Mouse (Mus musculus): ENCODE data around the gene Pdzk1.

Gene Pdzk1

DNA sequence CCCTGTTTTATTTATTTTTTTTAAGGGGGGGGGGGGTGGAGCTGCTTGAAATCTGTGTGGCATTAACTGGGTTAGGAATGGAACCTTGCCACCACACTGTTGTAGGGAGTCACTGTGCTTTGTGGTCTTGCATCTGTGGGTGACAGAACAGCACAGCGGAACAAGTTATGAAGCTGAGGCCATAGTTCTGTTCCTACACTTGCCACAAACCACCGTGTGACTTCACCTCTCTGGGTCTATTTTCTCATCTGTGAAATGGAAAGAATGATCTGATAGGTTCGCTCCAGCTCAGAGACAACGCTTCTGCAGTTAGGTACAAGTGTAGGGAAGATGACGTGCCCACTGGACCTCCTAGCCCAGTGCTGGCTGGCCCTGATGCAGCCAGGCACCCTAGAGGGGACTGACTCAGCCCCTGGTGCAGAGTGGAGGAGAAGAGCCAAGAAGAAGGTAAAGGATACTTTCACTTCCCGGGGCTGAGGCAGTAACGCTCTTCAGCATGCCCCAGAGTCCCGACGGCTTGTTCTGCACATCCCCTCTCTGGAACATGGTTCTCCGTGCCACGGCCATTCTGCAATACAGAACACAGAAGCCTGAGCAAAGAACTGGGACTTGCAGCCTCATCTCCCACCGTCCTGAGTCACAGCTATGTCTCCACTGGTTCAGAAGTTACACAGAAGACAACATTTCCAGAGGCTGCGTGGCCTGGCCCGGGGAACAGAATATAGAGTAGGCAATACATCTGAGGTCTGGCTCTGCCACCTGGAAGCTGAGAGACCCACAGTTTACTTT lies 53.2 kb downstream of the Pdzk1 start:
- DNase-seq (ENCODE audit: low spot score in 2 of 2) = no peak

DNA sequence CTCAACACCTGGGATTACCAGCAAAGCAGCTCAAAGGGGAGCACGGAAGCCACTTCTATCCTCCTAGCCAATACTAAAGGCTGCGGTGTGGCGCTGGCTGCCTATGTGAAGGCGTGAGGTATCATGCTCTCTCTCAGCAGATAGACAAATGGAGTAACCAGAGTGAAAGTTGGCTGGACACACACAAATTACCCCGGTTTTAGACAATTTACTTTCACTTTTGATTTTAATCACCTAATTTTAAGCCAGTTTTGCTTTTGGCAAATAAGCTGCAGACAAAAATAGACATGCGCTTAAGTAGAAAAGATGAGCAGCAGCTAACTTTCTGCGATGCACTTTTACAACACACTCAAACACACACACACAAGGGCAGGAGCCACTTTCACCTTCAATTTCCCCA lies 54.6 kb downstream of the Pdzk1 start:
- DNase-seq (ENCODE audit: low spot score in 2 of 2) = no peak

DNA sequence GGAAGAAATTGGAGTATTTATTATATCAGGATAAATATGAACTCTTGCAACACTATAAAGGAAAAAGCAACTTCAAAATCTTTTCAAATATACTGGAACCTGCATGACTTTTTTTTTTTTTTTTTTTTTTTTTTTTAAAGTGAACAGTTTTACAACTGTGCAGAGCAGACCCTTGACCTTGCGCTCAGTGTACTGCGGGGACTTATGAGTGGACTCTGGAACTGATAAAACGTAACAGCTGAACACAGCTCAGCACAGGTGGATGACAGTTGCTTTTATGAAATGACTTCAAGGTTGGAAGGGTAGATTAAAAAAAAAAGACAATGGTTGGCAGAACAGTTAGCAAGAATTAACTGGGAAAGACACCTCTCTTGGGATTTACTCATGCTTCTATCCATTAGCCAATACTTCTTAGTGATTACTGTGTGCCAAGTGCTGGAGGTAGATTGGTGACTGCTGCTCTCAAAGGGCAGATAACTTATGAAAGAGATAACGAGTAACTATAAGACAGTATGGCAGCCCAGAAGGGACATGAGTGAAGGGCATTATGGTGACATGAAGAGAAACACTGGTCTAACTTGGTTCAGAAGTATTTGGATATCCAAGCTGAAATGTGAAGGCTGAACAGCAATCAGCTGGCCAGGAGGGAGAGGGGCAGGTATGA lies 73.4 kb downstream of the Pdzk1 start:
- DNase-seq (ENCODE audit: low spot score in 2 of 2) = no peak

DNA sequence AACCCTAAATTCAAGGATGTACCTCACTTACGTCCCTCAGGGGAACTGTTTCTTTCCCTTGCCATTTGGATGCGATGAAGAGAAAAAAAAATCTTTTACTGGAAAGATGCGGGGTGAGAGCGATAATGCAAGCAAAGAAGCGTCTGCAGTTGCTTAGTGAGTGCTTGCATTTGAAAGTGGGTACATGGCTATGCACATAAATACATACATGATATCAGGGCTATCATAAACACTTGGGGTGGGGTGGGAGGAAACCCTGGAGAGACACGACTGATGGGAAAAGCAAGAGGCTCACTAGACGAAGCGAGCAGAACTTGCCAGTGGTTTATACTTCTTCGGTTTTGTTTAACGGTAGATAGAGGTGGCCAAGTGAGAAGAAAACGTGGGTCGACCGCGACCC lies 75.3 kb downstream of the Pdzk1 start, which contains the start of gene Gja5:
Gene Gja5 (plus strand): TSS at position 301 of the 400 bp plus-strand sequence.
- no peak for DNase-seq (ENCODE audit: low spot score in 2 of 2)

DNA sequence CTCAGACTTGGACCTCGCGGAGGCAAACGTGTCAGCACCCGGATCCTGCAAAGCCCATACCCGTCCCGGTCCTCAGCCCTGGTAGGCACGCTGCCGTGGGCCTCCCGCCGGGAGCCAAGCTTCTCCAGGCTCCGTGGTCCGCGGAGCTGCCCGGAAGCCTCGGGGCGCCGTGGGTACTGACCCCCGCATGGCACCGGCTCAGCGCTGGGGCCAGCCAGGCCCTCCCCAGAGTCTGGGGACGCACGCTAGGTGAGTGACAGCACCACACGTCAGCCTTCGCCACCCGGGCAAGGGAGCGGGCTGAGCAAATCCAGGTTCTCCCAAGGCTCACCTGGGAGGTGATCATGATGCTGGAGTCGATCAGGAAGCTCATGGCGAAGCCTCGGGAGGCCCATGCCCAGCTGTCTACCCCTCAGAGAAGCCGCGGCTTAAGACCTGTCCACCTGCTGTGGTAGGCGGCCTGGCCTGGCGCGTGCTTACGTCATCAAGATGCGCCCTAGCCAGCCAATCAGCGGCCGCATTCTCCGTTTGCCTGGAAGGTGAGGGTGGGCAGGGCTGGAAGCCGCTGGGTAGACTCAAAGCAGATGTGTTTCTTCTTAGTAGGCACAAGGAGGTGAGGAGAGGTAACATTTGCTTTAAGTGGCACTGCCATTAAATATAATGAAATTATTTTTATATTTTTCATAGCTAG lies 75.9 kb downstream of the Pdzk1 start, which contains the start of gene Gpr89:
Gene Gpr89 (minus strand): TSS at position 496 of the 691 bp plus-strand sequence.
- peak; percentile 90 to 93 for DNase-seq (ENCODE audit: low spot score in 2 of 2)

DNA sequence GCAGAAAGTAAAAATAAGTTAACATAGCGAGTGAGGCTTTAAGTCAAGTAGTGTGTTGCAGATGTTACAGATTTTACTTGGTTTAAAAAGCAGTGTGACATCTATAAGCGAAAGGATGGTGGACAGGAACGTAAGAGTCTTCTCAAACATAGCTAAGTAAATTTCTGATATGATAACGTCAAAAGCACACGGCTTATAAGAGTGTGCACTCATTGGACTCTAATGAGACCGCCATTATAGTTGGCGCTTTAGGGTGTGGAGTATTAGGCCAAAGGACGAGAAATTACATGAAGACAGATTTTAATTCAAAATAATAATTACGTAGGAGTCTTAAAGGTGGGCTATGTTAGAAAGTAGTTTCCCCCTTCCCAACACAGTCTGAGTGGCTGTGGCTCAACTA lies 76.5 kb downstream of the Pdzk1 start:
- no peak for DNase-seq (ENCODE audit: low spot score in 2 of 2)
